Mouse (Mus musculus) layer of hippocampus, adult 2 months (tissue): ENCODE results near the gene Utrn. TPM values are rescaled to one million over a fixed set of nuclear protein-coding genes. Genes with fewer than 3 reads are reported as not detected.
A peak's percentile ranks its signal among the peaks of the same experiment; 100 is the strongest.

Experiments
- DNase-seq, 2 experiments: peaks; one replicate each; pipeline ENCODE4 v3.0.0; 2022; ENCODE audit warnings: low spot score in 2 of 2
- H3K27ac ChIP-seq: fragments of 200-600 bp; 2 replicates; pipeline ENCODE4 v1.8.1; 2022
- H3K4me3 ChIP-seq: fragments of 200-600 bp; 2 replicates; pipeline ENCODE4 v1.8.1; 2022; ENCODE audit warnings: mild to moderate bottlenecking
- CTCF ChIP-seq: fragments of 200-600 bp; conservative IDR thresholded peaks from 2 replicates; pipeline ENCODE4 v1.8.1; 2022; ENCODE audit warnings: antibody characterized with exemption, mild to moderate bottlenecking, moderate library complexity
- total RNA-seq, 2 experiments: library from RNA; stranded (reverse); gene quantifications; 2 replicates each; pipeline ENCODE4 v1.2.3; 2021

Utrn gene
- total RNA-seq, 2 experiments from 2014 or later, result 33.7 to 39.8 TPM

DNA sequence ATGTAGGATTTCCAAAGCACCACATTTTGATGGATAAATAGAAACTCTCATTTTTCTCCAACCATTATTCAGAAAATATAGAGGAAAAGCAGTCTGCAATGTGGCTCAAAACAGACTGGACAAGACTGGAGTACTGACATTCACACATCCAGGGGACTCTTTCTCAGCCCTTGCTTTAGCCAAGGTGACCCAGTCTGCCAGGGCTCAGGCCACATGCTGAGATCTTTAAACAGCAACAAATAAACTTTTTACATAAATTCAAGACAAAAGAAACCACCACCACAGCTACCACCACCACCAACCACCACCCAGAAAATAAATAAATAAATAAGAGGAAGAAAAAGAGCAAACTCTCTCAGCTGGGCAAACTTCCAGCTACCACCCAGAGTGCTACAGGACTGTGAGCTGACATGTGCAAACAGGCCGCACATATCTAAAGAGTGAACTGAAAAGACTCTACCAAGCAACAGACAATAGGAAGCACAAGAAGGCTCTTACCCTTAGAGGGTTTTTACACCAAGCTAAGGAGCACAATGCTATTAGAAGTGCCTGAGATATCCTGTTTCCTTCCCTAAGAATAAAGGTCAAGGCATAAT lies 319.1 kb downstream of the Utrn start:
- Histone ChIP-seq H3K4me3 (no peak overlapping the region), H3K27ac (no peak overlapping the region)
- DNase-seq, result no peak
- no peak for TF ChIP-seq CTCF

DNA sequence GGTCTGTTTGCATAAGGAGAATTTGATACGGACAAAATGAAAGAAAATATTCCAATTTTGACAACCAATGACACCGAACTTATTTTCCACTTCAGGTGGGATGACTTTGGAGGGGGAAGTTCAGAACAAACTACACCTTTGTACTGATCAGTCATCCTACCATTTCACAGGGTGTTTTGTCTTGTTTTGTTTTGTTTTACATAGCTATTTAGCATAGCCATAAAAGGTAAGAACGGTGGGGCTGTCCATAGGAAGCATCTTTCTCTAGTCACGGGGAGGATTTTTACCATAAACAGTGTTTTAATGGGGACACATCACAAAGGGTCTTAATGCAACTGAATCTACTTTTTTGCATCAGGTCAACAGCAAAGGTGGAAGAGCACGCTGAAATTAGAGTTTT lies 319.9 kb downstream of the Utrn start:
- TF ChIP-seq CTCF, result no peak
- DNase-seq, result no peak
- Histone ChIP-seq H3K27ac (no peak overlapping the region), H3K4me3 (no peak overlapping the region)

DNA sequence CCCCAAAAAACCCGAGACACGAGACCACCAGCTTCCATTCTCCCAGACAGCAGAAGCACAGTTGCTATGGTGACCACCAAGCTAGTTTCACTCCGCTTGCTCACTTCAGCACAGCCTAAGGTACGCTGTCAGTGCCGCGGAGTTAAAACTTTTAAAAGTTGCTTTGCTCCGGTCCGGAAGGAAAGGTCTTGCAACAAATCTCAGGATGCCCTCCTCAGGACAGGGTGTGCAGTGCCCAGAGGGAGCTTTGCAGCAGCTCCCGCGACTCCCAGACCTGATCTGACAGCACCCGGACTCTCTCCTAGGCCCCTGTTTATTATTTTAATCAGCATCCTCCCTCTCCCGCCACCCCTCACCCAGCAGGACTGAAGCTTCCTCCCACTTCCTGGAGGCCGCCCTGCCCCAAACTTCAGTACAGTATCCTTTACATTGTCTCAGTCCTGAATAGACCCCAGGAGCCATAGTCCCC lies 320.5 kb downstream of the Utrn start:
- peak in 1 of 2 experiments; percentile 16 for DNase-seq
- Histone ChIP-seq H3K27ac (peak overlapping the region; percentile 57; the same call in 1 of the 2 replicates), H3K4me3 (peak overlapping the region; percentile 36)
- peak; percentile 49 for TF ChIP-seq CTCF

DNA sequence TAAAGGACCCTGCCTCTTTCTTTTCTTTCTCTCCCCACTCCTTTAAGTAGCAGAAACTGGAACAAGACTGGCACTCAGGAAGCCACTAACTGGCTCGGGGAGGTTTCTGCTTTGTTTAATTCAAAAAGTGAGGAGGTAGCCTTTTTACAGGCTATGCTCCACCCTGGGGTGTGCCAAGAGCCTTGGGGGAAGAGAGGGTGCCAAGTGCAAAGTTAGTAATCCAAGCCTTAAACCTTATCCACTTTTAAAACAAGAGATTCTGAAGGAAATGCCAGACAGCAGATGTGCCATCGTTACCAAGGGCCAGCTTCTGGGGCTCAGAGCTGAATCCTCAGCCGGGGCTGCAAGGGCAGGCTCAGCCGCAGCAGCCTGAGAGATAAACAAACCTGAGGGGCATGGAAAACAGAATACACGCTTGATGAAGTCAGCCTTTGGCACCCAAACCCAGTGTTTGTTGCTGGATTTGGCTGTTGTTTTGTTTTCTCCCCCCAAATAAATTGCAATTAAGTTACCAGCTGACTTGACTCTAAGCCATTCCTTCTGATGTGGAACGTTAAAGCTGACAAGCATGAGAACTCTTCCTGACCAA lies 322.0 kb downstream of the Utrn start:
- Histone ChIP-seq H3K27ac (peak overlapping the region; percentile 33; the same call in 1 of the 2 replicates), H3K4me3 (no peak overlapping the region; the same call in 1 of the 2 replicates)
- TF ChIP-seq CTCF, result no peak
- peak in 1 of 2 experiments; percentile 4 for DNase-seq

DNA sequence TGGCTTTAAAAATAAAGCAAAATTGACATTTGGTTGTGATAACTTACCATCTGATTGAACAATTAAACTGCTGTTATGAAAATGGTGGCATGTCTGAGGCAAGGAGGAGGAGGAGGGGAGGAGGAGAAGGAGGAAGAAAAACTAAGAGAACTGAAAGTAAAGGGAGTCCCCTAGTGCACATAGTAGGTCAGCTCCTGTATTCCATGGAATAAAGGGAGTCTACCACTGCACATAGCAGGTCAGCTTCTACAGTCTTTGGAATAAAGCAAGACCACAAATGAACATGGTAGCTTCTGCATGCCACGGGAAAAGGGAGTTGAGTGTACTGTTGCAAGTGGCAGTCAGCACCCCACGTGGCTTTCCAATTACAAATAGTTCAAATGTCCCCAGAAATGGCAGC lies 323.7 kb downstream of the Utrn start:
- TF ChIP-seq CTCF, result no peak
- no peak overlapping the region for H3K27ac ChIP-seq
- H3K4me3 ChIP-seq, result no peak overlapping the region
- DNase-seq, result no peak

DNA sequence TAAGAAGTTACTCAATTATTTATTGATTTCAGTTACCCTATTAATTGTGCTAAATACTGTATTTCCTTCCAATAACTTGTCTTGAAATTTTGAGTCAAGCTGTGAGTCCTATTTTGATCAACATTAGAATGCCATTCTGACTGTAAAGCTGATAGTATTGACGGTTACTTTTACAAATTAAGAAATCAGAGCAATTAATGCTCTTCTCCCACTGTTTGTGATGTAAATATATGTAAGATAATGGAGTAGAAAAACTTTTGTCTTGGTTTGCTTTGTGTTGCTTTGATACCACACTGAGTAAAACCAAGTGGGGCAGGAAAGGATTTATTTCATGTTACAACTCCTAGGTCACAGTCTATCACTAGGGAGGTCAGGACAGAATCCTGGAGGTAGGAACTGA lies 327.4 kb downstream of the Utrn start:
- no peak overlapping the region for H3K27ac ChIP-seq
- no peak for TF ChIP-seq CTCF
- no peak for DNase-seq
- H3K4me3 ChIP-seq, result no peak overlapping the region

DNA sequence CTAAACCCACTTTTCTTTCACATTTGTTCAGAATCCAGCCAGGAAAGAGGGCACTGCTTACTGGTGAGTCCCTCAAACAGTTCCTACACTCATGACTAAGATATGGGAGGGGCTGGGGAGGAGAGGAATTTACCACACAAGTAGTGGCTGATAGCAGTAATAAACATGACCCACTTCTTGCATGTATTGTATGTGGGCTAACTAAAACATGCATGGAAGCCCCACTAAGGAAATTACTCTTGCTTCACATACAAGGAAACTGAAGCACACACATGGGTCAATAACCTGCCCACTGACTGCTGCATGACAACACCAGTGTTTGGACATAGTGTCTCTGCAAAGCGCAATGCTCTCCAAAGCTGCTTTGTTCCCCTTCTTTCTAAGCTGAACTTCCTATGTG lies 333.9 kb downstream of the Utrn start:
- no peak overlapping the region for H3K27ac ChIP-seq
- DNase-seq, result no peak
- TF ChIP-seq CTCF, result no peak
- no peak overlapping the region for H3K4me3 ChIP-seq

DNA sequence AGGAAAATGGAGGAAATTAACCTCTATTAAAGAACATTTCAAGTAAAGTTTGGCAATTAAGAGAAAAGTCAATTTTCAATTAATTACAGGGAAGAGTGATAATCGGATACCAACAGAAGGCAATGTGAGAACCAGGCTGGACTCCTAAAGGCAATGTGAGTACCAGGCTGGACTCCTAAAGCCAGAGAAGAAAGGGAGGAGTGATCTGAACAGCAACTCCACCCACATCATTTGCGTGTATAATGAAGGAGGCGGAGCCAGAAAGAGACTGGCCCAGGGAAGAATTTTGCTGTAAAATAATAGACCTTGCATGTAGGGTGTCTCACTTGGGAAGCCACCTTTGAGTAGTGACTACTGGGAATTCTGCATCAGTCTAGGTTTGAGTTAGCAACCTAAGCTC lies 334.4 kb downstream of the Utrn start:
- no peak for TF ChIP-seq CTCF
- no peak for DNase-seq
- Histone ChIP-seq H3K27ac (no peak overlapping the region), H3K4me3 (no peak overlapping the region)

DNA sequence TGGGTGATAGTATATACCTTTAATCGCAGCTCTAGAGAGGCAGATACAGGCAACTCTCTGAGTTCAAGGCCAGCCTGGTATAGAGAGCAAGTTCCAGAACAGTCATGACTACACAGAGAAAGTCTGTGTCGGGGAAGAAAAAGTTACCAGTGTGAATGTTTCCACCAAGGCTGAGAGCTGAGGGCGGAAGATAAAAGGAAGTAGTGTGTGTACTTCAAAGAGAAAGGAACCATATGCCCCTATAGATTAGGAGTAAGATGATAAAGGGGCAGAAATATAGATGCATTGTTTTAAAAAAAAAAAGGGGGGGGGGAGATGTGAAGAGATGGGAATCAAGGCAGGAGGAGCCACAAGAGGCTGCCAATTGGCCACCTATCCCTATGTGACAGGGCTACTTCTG lies 334.9 kb downstream of the Utrn start:
- DNase-seq, result no peak
- no peak for TF ChIP-seq CTCF
- H3K4me3 ChIP-seq, result no peak overlapping the region
- no peak overlapping the region for H3K27ac ChIP-seq

DNA sequence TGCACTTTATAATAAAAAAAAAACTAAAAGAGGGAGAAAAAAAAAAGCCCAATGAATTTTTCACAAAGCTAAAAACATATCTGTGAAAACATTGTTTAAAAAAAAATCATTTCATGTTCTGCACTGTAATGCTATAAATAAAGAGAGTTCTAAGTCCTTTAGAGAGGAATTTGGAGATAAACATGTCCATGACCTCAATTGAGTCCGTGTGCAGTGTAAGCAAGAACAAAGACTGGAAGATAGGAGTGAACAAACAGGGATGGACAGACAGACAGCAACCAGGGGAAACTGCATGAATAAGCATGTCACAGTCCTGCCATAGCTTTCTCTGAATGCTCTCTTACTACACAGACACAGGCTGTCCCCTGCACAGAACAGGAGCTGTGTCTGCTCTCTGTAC lies 347.1 kb downstream of the Utrn start:
- no peak overlapping the region for H3K4me3 ChIP-seq
- TF ChIP-seq CTCF, result no peak
- DNase-seq, result no peak
- H3K27ac ChIP-seq, result no peak overlapping the region

DNA sequence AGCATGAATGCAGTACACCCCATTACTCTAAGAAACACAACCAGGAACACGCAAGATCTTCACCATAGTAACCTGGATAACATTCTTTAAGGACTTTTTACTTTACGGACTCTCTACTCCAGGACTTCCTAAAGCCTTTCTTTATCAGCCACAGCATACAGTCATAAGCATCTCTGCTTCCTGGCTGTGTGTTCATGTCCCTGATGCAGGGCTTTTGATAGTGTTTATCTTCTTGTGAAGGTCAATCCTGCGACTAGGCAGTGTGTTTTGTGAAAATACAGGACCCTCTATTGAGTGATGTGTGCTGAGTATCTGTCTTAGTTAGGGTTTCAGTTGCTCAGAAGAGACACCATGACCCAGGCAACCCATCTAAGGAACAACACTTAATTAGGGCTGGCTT lies 351.0 kb downstream of the Utrn start:
- DNase-seq, result no peak
- no peak overlapping the region for H3K4me3 ChIP-seq
- no peak for TF ChIP-seq CTCF
- H3K27ac ChIP-seq, result no peak overlapping the region

DNA sequence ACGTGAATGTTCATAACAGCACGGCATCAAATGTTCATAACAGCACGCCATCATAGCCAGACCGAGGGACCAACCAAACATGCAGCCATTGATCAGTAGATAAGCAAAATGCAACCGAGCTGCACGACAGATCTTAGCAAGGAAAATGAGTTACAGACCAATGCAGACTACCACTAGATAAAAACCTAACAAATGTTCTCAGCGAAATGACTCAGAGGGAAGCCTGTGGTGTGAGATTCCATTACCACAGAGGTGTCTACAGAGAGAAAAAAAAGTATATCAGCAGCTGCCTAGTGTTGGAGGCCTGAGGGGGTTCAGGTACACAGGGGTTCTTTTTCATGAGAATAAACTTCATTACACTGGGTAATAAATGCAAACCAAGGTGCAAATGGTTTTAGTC lies 363.6 kb downstream of the Utrn start:
- no peak overlapping the region for H3K4me3 ChIP-seq
- no peak for DNase-seq
- no peak for TF ChIP-seq CTCF
- H3K27ac ChIP-seq, result no peak overlapping the region

DNA sequence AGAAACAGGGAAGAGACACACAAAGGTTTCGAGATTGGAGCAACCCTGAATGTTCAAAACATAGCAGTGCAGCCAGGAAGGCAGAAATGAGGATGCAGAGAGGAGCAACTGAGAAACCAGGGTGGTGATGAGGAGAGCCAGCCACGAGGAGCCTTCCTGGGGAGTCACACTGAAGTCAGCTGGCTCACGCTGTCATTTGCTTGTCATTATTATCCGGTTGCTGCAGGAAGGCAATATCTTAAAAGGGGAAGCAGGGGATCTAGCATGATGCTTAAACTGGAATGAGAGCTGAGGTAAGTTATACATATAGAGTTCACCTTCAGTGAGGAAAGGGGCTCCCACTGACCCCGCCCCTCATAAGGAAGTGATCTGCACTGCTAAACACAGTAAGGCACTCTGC lies 368.7 kb downstream of the Utrn start:
- no peak for TF ChIP-seq CTCF
- Histone ChIP-seq H3K27ac (no peak overlapping the region), H3K4me3 (no peak overlapping the region)
- DNase-seq, result no peak

DNA sequence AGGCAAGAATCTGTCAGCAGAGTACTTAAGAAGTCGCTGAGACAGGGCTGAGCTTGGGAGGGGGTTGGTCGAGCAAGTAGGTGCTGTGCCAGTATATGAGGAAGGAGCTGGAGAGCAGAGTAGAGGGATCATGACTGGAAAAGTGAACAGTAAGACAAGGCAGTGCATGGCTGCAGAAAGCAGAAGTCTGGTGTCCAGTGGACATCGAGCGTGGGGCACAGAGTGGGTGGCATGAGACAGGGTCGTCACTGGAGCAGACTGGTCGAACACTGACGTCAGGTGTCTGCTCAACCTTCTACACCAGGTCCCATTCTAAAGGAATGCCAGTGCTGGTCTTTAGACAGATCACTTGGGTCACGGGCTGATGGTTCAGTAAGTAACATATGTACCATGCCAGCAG lies 371.6 kb downstream of the Utrn start:
- no peak for DNase-seq
- TF ChIP-seq CTCF, result no peak
- H3K4me3 ChIP-seq, result no peak overlapping the region
- no peak overlapping the region for H3K27ac ChIP-seq
